Mouse (Mus musculus) ES-E14 (cell line): Measurements from ENCODE around the gene Lin52. TPM values are rescaled to one million over a fixed set of nuclear protein-coding genes. Genes with fewer than 3 reads are reported as not detected.
A peak's percentile ranks its signal among the peaks of the same experiment; 100 is the strongest.

ENCODE experiments used
- DNase-seq: peaks from one replicate; pipeline ENCODE4 v3.0.0-alpha.2; 2013; ENCODE audit warnings: low read depth, low spot score
- H3K27ac ChIP-seq: 2 replicates; pipeline ENCODE4 v1.5.1; 2012; ENCODE audit warnings: low read depth, mild to moderate bottlenecking, low read length, moderate library complexity, mixed read lengths; ENCODE audit not compliant: poor library complexity, insufficient read depth, severe bottlenecking
- H3K36me3 ChIP-seq: 2 replicates; pipeline ENCODE4 v1.6.1; 2012; ENCODE audit warnings: mild to moderate bottlenecking, low read length, moderate library complexity, mixed read lengths; ENCODE audit not compliant: control insufficient read depth, poor library complexity, insufficient read depth, severe bottlenecking
- H3K4me1 ChIP-seq, 2 experiments: fragments of 150-350 bp in 1 of 2; sonication (generic) in 1 of 2; 2 replicates each; pipeline ENCODE4 v1.6.1; 2012; ENCODE audit warnings: low read length in 2 of 2, mild to moderate bottlenecking in 1 of 2, mixed read lengths in 1 of 2; ENCODE audit not compliant: control insufficient read depth in 2 of 2, insufficient read depth in 2 of 2, poor library complexity in 1 of 2
- H3K4me3 ChIP-seq, 2 experiments: fragments of 150-350 bp in 1 of 2; sonication (generic) in 1 of 2; 2 replicates each; pipeline ENCODE4 v1.5.1; 2012; ENCODE audit warnings: low read length in 2 of 2, low read depth in 1 of 2, mild to moderate bottlenecking in 1 of 2, mixed read lengths in 1 of 2; ENCODE audit not compliant: insufficient read depth in 1 of 2, poor library complexity in 1 of 2, severe bottlenecking in 1 of 2
- H3K9ac ChIP-seq: 2 replicates; pipeline ENCODE4 v1.6.1; 2012; ENCODE audit warnings: low read depth, mild to moderate bottlenecking, low read length, mixed read lengths; ENCODE audit not compliant: poor library complexity, insufficient read depth, severe bottlenecking
- H3K9me3 ChIP-seq: fragments of 150-350 bp; sonication (generic); 2 replicates; pipeline ENCODE4 v1.6.1; 2012; ENCODE audit warnings: low read depth, mild to moderate bottlenecking, low read length; ENCODE audit not compliant: control insufficient read depth, insufficient read depth
- CHD2 ChIP-seq: IDR thresholded peaks from 2 replicates; pipeline ENCODE4 v1.6.1; 2014; ENCODE audit warnings: mild to moderate bottlenecking, low read depth, low read length, inconsistent platforms
- HCFC1 ChIP-seq: IDR thresholded peaks from 2 replicates; pipeline ENCODE4 v1.6.1; 2012; ENCODE audit warnings: low read length, inconsistent platforms, borderline replicate concordance; ENCODE audit not compliant: insufficient read depth
- MAFK ChIP-seq: IDR thresholded peaks from 2 replicates; pipeline ENCODE4 v1.6.1; 2014; ENCODE audit warnings: mild to moderate bottlenecking, low read depth, low read length, inconsistent platforms; ENCODE audit not compliant: insufficient read depth
- ZC3H11A ChIP-seq: IDR thresholded peaks from 2 replicates; pipeline ENCODE4 v1.6.1; 2012; ENCODE audit warnings: low read depth, mild to moderate bottlenecking, inconsistent platforms, low read length, borderline replicate concordance
- ZNF384 ChIP-seq: IDR thresholded peaks from 2 replicates; pipeline ENCODE4 v1.6.1; 2012; ENCODE audit warnings: low read depth, low read length, inconsistent platforms
- in situ Hi-C, 2 experiments: fragments of 600-800 bp; cut with MboI; formaldehyde crosslinking; loops; one replicate each; pipeline ENCODE4 v1.15.1; 2025; ENCODE audit warnings: low sequenced_read_pairs in 2 of 2, inconsistent platforms in 1 of 2; ENCODE audit not compliant: unreplicated experiment in 2 of 2
- total RNA-seq: library from RNA; depleted of rRNA; stranded (reverse); fragments of 300-350 nt; gene quantifications from 2 replicates; pipeline ENCODE4 v1.2.3, GENCODE M21; 2012

Lin52 gene
- total RNA-seq, 1 experiment = 10.5 TPM

- H3K9me3 ChIP-seq = no peaks in the 10 kb centered on the region
- TF ChIP-seq MAFK = no peak
- no peak for TF ChIP-seq CHD2
- TF ChIP-seq ZNF384 = no peak
- no peak for TF ChIP-seq HCFC1
- no peak for TF ChIP-seq ZC3H11A
- H3K4me3 ChIP-seq = no peak overlapping the region
- peaks cover 2 to 4% of the 10 kb centered on the region in 2 experiments; a peak in 1 of 4 replicates for H3K4me1 ChIP-seq
- H3K36me3 ChIP-seq = peaks cover 2% of the 10 kb centered on the region; the same call in 1 of the 2 replicates
- DNase-seq = no peak
- no peak overlapping the region for H3K9ac ChIP-seq
- H3K27ac ChIP-seq = no peak overlapping the region; the same call in 1 of the 2 replicates
- in situ Hi-C loops = no loop called here
Measured at GRCm38 (mm10) chr12:84525422-84525821, 74.2 kb downstream of the Lin52 start.

DNA sequence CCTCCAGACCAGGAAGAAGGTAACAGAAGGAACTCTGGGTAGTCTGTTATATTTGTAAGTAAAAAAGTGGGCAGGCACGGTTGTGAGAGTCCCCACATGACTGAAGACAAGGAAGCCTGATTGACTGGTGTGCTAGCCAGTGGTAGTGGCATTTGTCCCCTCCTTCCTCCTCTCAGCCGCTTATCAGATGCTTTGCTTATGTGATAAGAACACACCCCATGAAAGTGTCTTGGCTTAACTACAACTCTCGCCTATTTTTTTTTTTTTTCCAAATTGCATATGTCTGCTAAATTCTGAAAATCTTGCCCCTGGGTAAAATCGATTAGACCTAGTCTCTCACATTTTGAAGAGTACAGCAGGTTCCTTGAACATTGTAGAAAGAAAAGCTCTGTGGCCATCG is 79.2 kb downstream of the Lin52 start:
- in situ Hi-C loops = no loop called here
- Histone ChIP-seq H3K27ac (no peak overlapping the region), H3K4me1 (peaks cover 12 to 30% of the 10 kb centered on the region in 2 experiments), H3K9ac (no peak overlapping the region), H3K36me3 (peaks cover 8% of the 10 kb centered on the region; the same call in 1 of the 2 replicates), H3K9me3 (no peaks in the 10 kb centered on the region), H3K4me3 (no peak overlapping the region)
- DNase-seq = no peak
- TF ChIP-seq CHD2 = no peak
- no peak for TF ChIP-seq MAFK
- TF ChIP-seq ZNF384 = no peak
- no peak for TF ChIP-seq HCFC1
- TF ChIP-seq ZC3H11A = no peak

GRCm38 (mm10) chr12:84531906-84532829 is 80.9 kb downstream of the Lin52 start:
- H3K36me3 ChIP-seq = peaks cover 8% of the 10 kb centered on the region; the same call in 1 of the 2 replicates
- H3K9ac ChIP-seq = 0 out of 2 replicates have a peak overlapping the region, but pooled peaks have one; percentile 2
- peak overlapping the region; percentile 26 for H3K27ac ChIP-seq
- DNase-seq = no peak
- TF ChIP-seq ZNF384 = no peak
- no peak for TF ChIP-seq CHD2
- no peak for TF ChIP-seq ZC3H11A
- TF ChIP-seq HCFC1 = no peak
- no peak for TF ChIP-seq MAFK
- in situ Hi-C loops = no loop called here
- H3K4me1 ChIP-seq = peaks cover 9 to 30% of the 10 kb centered on the region in 2 experiments; a peak in 3 of 4 replicates
- H3K9me3 ChIP-seq = no peaks in the 10 kb centered on the region
- no peak overlapping the region for H3K4me3 ChIP-seq

GRCm38 (mm10) chr12:84532830-84533199 is 81.6 kb downstream of the Lin52 start:
- 0 out of 2 replicates have a peak overlapping the region, but pooled peaks have one; percentile 2 for H3K9ac ChIP-seq
- no peak overlapping the region; the same call in 1 of the 2 replicates for H3K27ac ChIP-seq

More at GRCm38 (mm10) chr12:84532830-84533199, 81.6 kb downstream of the Lin52 start:
- no peaks in the 10 kb centered on the region for H3K9me3 ChIP-seq
- no peak for DNase-seq
- TF ChIP-seq MAFK = no peak
- no peak for TF ChIP-seq ZNF384
- TF ChIP-seq HCFC1 = no peak
- no peak for TF ChIP-seq ZC3H11A
- no peak for TF ChIP-seq CHD2
- in situ Hi-C loops = no loop called here
- peaks cover 9 to 30% of the 10 kb centered on the region in 2 experiments; a peak in 3 of 4 replicates for H3K4me1 ChIP-seq
- H3K4me3 ChIP-seq = no peak overlapping the region
- peaks cover 8% of the 10 kb centered on the region; the same call in 1 of the 2 replicates for H3K36me3 ChIP-seq
